Mouse (Mus musculus) olfactory bulb, adult 2 months (tissue): ENCODE results near the gene Bpifa3. TPM values are rescaled to one million over a fixed set of nuclear protein-coding genes. Genes with fewer than 3 reads are reported as not detected.

Experiments
- H3K27ac ChIP-seq: fragments of 200-500 bp; 2 replicates; pipeline ENCODE4 v1.5.1; 2012; ENCODE audit warnings: low read depth, low read length; ENCODE audit not compliant: insufficient read depth
- H3K4me1 ChIP-seq: fragments of 200-500 bp; 2 replicates; pipeline ENCODE4 v1.6.1; 2012; ENCODE audit warnings: low read length; ENCODE audit not compliant: control insufficient read depth, insufficient read depth
- H3K4me3 ChIP-seq: fragments of 200-500 bp; 2 replicates; pipeline ENCODE4 v1.5.1; 2012; ENCODE audit warnings: mild to moderate bottlenecking, low read depth, low read length, moderate library complexity; ENCODE audit not compliant: insufficient read depth
- CTCF ChIP-seq: fragments of 200-500 bp; IDR thresholded peaks from 2 replicates; pipeline ENCODE4 v1.5.1; 2012; ENCODE audit warnings: low read depth, mild to moderate bottlenecking, low read length, moderate library complexity; ENCODE audit not compliant: insufficient read depth
- POLR2A ChIP-seq: fragments of 200-500 bp; IDR thresholded peaks from 2 replicates; pipeline ENCODE4 v1.6.1; 2012; ENCODE audit warnings: mild to moderate bottlenecking, low read depth, low read length, moderate library complexity; ENCODE audit not compliant: insufficient read depth
- WGBS: fragments of 180-500 bp; shearing (Covaris S2); methylation state at CpG from one replicate; pipeline ENCODE4 v1.1.7; 2018; 5-methylcytosine and 5-hydroxymethylcytosine counted together
- polyA plus RNA-seq: library from polyadenylated mRNA; stranded (reverse); fragments of >200 nt; gene quantifications from 2 replicates; pipeline ENCODE4 v1.2.4, GENCODE M21; 2012; ENCODE audit warnings: low replicate concordance; ENCODE audit not compliant: missing spikeins, insufficient read depth, insufficient read length

Bpifa3 gene
- not detected in 2 replicates for polyA plus RNA-seq

GRCm38 (mm10) chr2:154130120-154130519 is at the start of gene Bpifa3:
Gene Bpifa3, plus strand, starts transcription at chr2:154130336.
- Histone ChIP-seq H3K4me1 (no peaks in the 10 kb centered on the region), H3K27ac (no peak within 1 kb of the TSS), H3K4me3 (no peak within 1 kb of the TSS)
- WGBS: 84% methylated on average over 2 of the region's 2 CpGs
- no peak for TF ChIP-seq CTCF
- TF ChIP-seq POLR2A: no peak

- Histone ChIP-seq H3K4me3 (no peak overlapping the region), H3K27ac (no peak overlapping the region), H3K4me1 (no peaks in the 10 kb centered on the region)
- TF ChIP-seq POLR2A (no peak), CTCF (no peak)
- 34% methylated on average over 1 of the region's 1 CpGs for WGBS
Observed at GRCm38 (mm10) chr2:154097734-154098133, 32.4 kb upstream of the Bpifa3 start.

DNA sequence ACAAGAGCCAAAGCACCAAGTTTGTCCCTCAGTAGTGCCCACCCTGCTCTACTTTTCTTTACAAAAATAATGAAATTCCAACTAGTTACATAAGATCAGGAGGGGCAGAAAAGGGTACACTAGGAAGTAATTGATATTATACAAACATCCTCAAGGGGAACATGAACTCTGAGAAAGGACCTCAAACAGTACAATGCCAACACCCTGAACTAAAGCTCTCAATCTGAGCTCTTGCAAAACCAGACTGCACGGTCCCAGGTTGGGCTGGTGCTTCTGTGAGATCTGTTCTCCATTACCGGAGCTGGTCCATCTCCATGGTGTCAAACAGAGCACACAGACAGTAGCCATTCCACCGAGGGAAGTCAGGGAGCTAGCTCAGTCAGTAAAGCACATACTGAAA is 12.8 kb upstream of the Bpifa3 start:
- Histone ChIP-seq H3K4me1 (no peaks in the 10 kb centered on the region), H3K27ac (no peak overlapping the region), H3K4me3 (no peak overlapping the region)
- WGBS: 78% methylated on average over 3 of the region's 3 CpGs
- TF ChIP-seq POLR2A (no peak), CTCF (no peak)

DNA sequence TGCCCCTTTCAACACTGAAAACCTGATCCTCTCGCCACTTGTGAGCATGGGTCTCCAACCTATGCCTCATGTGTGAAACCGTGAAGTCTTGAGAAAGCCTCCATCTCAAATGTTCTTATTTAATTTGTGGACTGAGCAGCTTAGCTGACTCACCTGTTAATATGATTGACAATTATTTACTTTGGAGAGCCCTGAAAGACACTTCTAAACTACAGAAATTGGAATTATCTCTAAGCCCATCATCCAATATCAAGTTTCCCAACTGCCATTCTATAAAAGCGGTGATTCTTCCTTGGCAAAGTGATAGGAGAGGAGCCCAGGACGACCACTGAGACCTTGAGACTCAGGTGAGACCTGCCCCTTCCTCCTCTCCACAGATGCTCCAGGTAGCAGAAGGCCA is 12.4 kb downstream of the Bpifa3 start, which contains the start of gene Bpifa1:
Gene Bpifa1 (plus strand): TSS at position 301 of the 400 bp plus-strand sequence.
- 86% methylated on average over 4 of the region's 4 CpGs for WGBS
- no peak for TF ChIP-seq CTCF
- no peak for TF ChIP-seq POLR2A
- no peaks in the 10 kb centered on the region for H3K4me1 ChIP-seq
- H3K27ac ChIP-seq: no peak within 1 kb of the TSS
- no peak within 1 kb of the TSS for H3K4me3 ChIP-seq

- no peak for TF ChIP-seq CTCF
- 36% methylated on average over 3 of the region's 3 CpGs for WGBS
Observed at GRCm38 (mm10) chr2:154143735-154144134, 13.6 kb downstream of the Bpifa3 start.

GRCm38 (mm10) chr2:154147496-154147895 is 17.4 kb downstream of the Bpifa3 start:
- 79% methylated on average over 4 of the region's 4 CpGs for WGBS
- Histone ChIP-seq H3K4me3 (no peak overlapping the region), H3K27ac (no peak overlapping the region), H3K4me1 (no peaks in the 10 kb centered on the region)
- no peak for TF ChIP-seq CTCF
- TF ChIP-seq POLR2A: no peak

More at GRCm38 (mm10) chr2:154143735-154144134, 13.6 kb downstream of the Bpifa3 start:
- Histone ChIP-seq H3K27ac (no peak overlapping the region), H3K4me3 (no peak overlapping the region), H3K4me1 (no peaks in the 10 kb centered on the region)

DNA sequence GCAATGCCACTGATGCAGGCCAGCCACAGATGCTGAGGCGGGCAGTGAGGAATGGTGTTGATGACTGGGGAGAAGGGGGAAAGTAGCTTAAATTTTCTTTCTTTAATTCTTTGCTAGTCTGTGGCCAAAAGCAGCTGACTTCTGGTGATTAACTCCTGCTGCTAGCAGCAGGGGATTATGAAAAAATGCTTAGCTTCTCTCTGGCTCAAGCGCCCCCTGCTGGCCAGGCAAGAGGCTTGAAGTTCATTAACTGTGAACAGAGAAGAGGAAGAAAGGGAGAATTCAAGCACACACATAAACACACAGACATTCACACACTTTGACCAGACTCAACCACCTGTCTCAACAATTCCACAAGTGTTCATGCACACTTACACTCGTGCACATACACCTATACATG is 28.3 kb downstream of the Bpifa3 start:
- WGBS: 34% methylated on average over 3 of the region's 3 CpGs
- H3K4me1 ChIP-seq: no peaks in the 10 kb centered on the region
- no peak overlapping the region for H3K27ac ChIP-seq
- no peak; the same call in 1 of the 2 replicates for TF ChIP-seq CTCF
- TF ChIP-seq POLR2A: no peak
- H3K4me3 ChIP-seq: no peak overlapping the region

DNA sequence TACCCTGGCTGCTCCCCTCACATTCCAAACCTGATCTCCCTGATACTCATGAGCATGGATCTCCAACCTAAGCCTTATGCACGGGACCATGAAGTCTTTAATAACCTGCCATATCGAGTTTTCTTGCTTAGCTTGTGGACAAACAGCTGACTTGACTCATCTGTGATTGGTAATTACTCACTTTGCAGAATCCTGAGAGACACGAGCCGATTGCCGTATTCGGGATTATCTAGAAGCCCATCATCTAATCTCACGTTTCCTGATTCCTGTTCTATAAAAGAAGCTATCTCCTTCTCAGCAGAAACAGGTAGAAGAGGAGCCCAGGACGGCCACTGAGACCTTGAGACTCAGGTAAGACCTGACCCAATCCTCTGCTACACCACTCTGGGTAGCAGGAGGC is 32.2 kb downstream of the Bpifa3 start, which contains the start of gene Bpifa5:
Gene Bpifa5 (plus strand): TSS at position 301 of the 400 bp plus-strand sequence.
- TF ChIP-seq POLR2A: no peak
- TF ChIP-seq CTCF: no peak
- H3K27ac ChIP-seq: no peak within 1 kb of the TSS
- no peaks in the 10 kb centered on the region for H3K4me1 ChIP-seq
- H3K4me3 ChIP-seq: no peak within 1 kb of the TSS
- 86% methylated on average over 8 of the region's 8 CpGs for WGBS

GRCm38 (mm10) chr2:154163306-154163705 is 33.2 kb downstream of the Bpifa3 start:
- WGBS: 53% methylated on average over 5 of the region's 5 CpGs
- no peak overlapping the region for H3K27ac ChIP-seq
- no peak for TF ChIP-seq POLR2A
- TF ChIP-seq CTCF: no peak
- no peaks in the 10 kb centered on the region for H3K4me1 ChIP-seq
- no peak overlapping the region for H3K4me3 ChIP-seq

DNA sequence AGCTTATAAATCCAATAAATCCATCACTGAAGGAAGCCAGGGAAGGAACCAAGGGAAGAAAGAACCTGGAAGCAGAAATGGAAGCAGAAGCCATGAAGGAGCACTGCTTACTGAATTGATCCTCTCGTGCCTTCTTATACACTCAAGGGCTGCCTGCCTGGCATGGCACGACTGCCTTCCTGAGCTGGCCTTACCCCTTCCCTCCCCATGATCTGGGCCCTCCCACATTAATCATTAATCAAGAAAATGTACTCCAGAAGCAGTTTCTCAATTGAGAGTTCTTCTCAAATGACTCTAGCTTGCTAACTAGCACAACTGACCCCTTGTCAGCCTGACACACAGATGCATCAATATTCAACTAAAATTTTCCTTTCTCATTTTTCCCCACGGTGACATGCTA is 39.0 kb downstream of the Bpifa3 start:
- 77% methylated on average over 3 of the region's 3 CpGs for WGBS
- no peak overlapping the region for H3K4me3 ChIP-seq
- H3K27ac ChIP-seq: no peak overlapping the region
- no peak for TF ChIP-seq CTCF
- no peak for TF ChIP-seq POLR2A
- H3K4me1 ChIP-seq: no peaks in the 10 kb centered on the region
